Mouse (Mus musculus): ENCODE data around the gene Pot1a. TPM values are rescaled to one million over a fixed set of nuclear protein-coding genes. Genes with fewer than 3 reads are reported as not detected.

The Pot1a gene
- polyA plus RNA-seq (2014; fragmentation: Nextera tagmentation; extraction: Ambion mirVana), result 32.3 and 32.7 TPM in 2 replicates

DNA sequence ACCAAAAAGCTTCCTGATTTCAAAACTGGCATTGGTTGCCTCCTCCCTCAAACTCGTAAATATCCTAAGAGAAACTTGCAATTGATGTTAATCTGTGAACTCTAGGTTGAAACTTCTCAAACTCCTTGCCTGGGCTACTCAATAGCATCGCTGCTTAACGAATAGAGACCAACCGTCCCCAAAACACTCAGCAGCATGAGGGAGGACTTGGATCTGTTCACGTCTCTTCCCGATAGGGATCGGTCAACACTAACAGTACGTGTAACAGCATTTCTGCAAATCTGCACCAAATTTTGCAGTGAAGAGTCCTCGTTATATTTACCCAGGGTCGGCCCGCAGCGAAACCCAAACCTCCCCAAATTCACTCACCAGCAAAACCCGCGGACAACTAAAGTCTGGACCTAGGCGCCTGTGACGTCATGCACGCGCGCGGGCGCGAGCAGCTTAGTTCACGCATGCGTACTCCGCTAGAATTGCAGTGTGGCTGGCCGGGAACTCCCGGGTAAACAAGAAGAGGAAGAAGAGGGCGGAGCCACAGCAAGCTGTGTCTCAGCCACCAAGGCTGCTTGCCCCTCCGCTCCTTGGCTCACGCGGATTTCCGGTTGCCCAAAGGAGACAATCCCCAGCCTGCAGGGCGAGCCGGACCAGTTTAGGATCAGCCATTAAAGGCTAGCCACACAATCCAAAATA, at the start of gene Pot1a:
Gene Pot1a (minus strand): TSS at position 441 of the 690 bp plus-strand sequence.
- H3K9ac ChIP-seq (ENCODE audit: low read depth, low read length), result peak within 1 kb of the TSS; percentile 67
- DNase-seq (ENCODE audit: low spot score), result peak; percentile 98
- 0 out of 2 replicates have a peak, but pooled peaks cover 3% of the 10 kb centered on the region for H3K36me3 ChIP-seq (ENCODE audit: control insufficient read depth, insufficient read depth, low read length)
- under 1% methylated on average over 30 of the region's 34 CpGs for WGBS
- peak; percentile 99 for ATAC-seq (ENCODE audit: low read depth)
- peak within 1 kb of the TSS; percentile 61 for H3K4me3 ChIP-seq (ENCODE audit: low read depth, low read length)
- H3K9me3 ChIP-seq (ENCODE audit: control insufficient read depth, low read length), result no peaks in the 10 kb centered on the region
- H3K27ac ChIP-seq (replicated peaks; ENCODE audit: low read depth, low read length), result peak within 1 kb of the TSS; percentile 87
- 0 out of 2 replicates have a peak, but pooled peaks cover 4% of the 10 kb centered on the region for H3K4me1 ChIP-seq (ENCODE audit: control insufficient read depth, insufficient read depth, low read length)
- peak within 1 kb of the TSS; percentile 66 for H3K4me2 ChIP-seq (ENCODE audit: low read depth, low read length)
- no peaks in the 10 kb centered on the region for H3K27me3 ChIP-seq (replicated peaks; ENCODE audit: control insufficient read depth, insufficient read depth, low read length)

- no peak overlapping the region for H3K27ac ChIP-seq (replicated peaks; ENCODE audit: low read depth, low read length)
- no peak for ATAC-seq (ENCODE audit: low read depth)
- no peak overlapping the region for H3K4me3 ChIP-seq (ENCODE audit: low read depth, low read length)
- H3K4me2 ChIP-seq (ENCODE audit: low read depth, low read length), result no peak overlapping the region
- no peak overlapping the region for H3K9ac ChIP-seq (ENCODE audit: low read depth, low read length)
- no peaks in the 10 kb centered on the region for H3K9me3 ChIP-seq (ENCODE audit: control insufficient read depth, low read length)
- no peaks in the 10 kb centered on the region for H3K4me1 ChIP-seq (ENCODE audit: control insufficient read depth, insufficient read depth, low read length)
- 40% methylated on average over 2 of the region's 2 CpGs for WGBS
- DNase-seq (ENCODE audit: low spot score), result no peak
- no peaks in the 10 kb centered on the region for H3K27me3 ChIP-seq (replicated peaks; ENCODE audit: control insufficient read depth, insufficient read depth, low read length)
- H3K36me3 ChIP-seq (ENCODE audit: control insufficient read depth, insufficient read depth, low read length), result no peaks in the 10 kb centered on the region
These were observed 27.2 kb upstream of the Pot1a start for GRCm38 (mm10) chr6:25836261-25836660.

DNA sequence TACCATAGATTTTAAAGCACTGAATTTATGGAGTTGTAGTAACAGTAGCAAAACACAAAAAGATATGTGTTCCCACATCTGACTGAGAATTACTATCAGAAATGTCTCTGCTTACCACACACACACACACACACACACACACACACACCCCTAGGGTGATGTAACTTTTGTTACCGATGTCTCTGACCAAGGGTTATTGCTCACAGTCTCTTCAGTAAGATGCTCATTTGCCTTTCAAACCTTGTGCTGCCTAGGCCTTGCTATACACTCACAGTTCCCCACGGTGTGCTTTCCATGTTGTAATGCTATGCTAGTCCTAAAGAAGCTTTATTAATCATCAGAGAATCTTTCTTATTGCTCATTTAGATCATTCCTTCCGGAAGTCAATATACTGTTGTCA, 3.0 kb downstream of the Pot1a start:
- no peaks in the 10 kb centered on the region for H3K27me3 ChIP-seq (replicated peaks; ENCODE audit: control insufficient read depth, insufficient read depth, low read length)
- DNase-seq (ENCODE audit: low spot score) (no peak), ATAC-seq (ENCODE audit: low read depth) (no peak)
- H3K4me1 ChIP-seq (ENCODE audit: control insufficient read depth, insufficient read depth, low read length), result 0 out of 2 replicates have a peak, but pooled peaks cover 4% of the 10 kb centered on the region
- H3K36me3 ChIP-seq (ENCODE audit: control insufficient read depth, insufficient read depth, low read length), result 0 out of 2 replicates have a peak, but pooled peaks cover 3% of the 10 kb centered on the region
- H3K9ac ChIP-seq (ENCODE audit: low read depth, low read length), result no peak overlapping the region
- no peak overlapping the region for H3K4me3 ChIP-seq (ENCODE audit: low read depth, low read length)
- H3K27ac ChIP-seq (replicated peaks; ENCODE audit: low read depth, low read length), result no peak overlapping the region
- no peak overlapping the region for H3K4me2 ChIP-seq (ENCODE audit: low read depth, low read length)
- WGBS, result 93% methylated on average over 3 of the region's 3 CpGs
- no peaks in the 10 kb centered on the region for H3K9me3 ChIP-seq (ENCODE audit: control insufficient read depth, low read length)

- Histone ChIP-seq H3K4me2 (ENCODE audit: low read depth, low read length) (no peak overlapping the region), H3K9me3 (ENCODE audit: control insufficient read depth, low read length) (no peaks in the 10 kb centered on the region), H3K36me3 (ENCODE audit: control insufficient read depth, insufficient read depth, low read length) (peaks cover 14% of the 10 kb centered on the region; the same call in 1 of the 2 replicates), H3K4me3 (ENCODE audit: low read depth, low read length) (no peak overlapping the region), H3K9ac (ENCODE audit: low read depth, low read length) (no peak overlapping the region), H3K27ac (replicated peaks; ENCODE audit: low read depth, low read length) (no peak overlapping the region), H3K27me3 (replicated peaks; ENCODE audit: control insufficient read depth, insufficient read depth, low read length) (no peaks in the 10 kb centered on the region), H3K4me1 (ENCODE audit: control insufficient read depth, insufficient read depth, low read length) (0 out of 2 replicates have a peak, but pooled peaks cover 3% of the 10 kb centered on the region)
- ATAC-seq (ENCODE audit: low read depth) (no peak), DNase-seq (ENCODE audit: low spot score) (peak; percentile 13)
- WGBS, result 67% methylated on average over 3 of the region's 3 CpGs
These were observed 6.8 kb downstream of the Pot1a start for GRCm38 (mm10) chr6:25802269-25802668.

DNA sequence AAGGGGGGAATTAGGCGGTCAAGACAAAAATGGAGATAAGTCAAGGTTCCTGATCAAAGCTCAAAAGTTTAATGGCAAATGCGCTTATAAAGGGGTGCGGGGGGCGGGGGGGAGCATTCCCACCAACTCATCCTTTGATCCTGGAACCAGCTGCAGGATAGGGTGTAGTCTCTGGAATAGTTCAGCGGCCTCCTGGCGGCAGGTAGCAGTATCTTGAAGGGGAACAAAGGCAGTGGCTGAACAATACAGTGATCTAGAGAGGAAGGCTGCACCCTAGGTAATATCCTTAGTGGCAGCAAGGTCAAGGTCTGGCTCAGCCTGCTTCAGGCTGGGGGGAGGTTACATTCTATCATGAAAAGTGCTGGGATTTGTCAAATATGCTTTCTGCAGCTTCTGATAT, 7.8 kb downstream of the Pot1a start:
- H3K9ac ChIP-seq (ENCODE audit: low read depth, low read length), result no peak overlapping the region
- no peak overlapping the region for H3K27ac ChIP-seq (replicated peaks; ENCODE audit: low read depth, low read length)
- no peaks in the 10 kb centered on the region for H3K27me3 ChIP-seq (replicated peaks; ENCODE audit: control insufficient read depth, insufficient read depth, low read length)
- H3K9me3 ChIP-seq (ENCODE audit: control insufficient read depth, low read length), result no peaks in the 10 kb centered on the region
- no peak overlapping the region for H3K4me3 ChIP-seq (ENCODE audit: low read depth, low read length)
- H3K4me2 ChIP-seq (ENCODE audit: low read depth, low read length), result no peak overlapping the region
- H3K36me3 ChIP-seq (ENCODE audit: control insufficient read depth, insufficient read depth, low read length), result peaks cover 14% of the 10 kb centered on the region; the same call in 1 of the 2 replicates
- no peaks in the 10 kb centered on the region for H3K4me1 ChIP-seq (ENCODE audit: control insufficient read depth, insufficient read depth, low read length)
- no peak for ATAC-seq (ENCODE audit: low read depth)
- DNase-seq (ENCODE audit: low spot score), result no peak
- WGBS, result 87% methylated on average over 6 of the region's 6 CpGs

GRCm38 (mm10) chr6:25768238-25768637, 40.8 kb downstream of the Pot1a start:
- Histone ChIP-seq H3K9me3 (ENCODE audit: control insufficient read depth, low read length) (no peaks in the 10 kb centered on the region), H3K4me3 (ENCODE audit: low read depth, low read length) (no peak overlapping the region), H3K27ac (replicated peaks; ENCODE audit: low read depth, low read length) (no peak overlapping the region), H3K9ac (ENCODE audit: low read depth, low read length) (no peak overlapping the region), H3K4me1 (ENCODE audit: control insufficient read depth, insufficient read depth, low read length) (no peaks in the 10 kb centered on the region), H3K36me3 (ENCODE audit: control insufficient read depth, insufficient read depth, low read length) (peaks cover 35% of the 10 kb centered on the region), H3K27me3 (replicated peaks; ENCODE audit: control insufficient read depth, insufficient read depth, low read length) (no peaks in the 10 kb centered on the region), H3K4me2 (ENCODE audit: low read depth, low read length) (no peak overlapping the region)
- DNase-seq (ENCODE audit: low spot score) (no peak), ATAC-seq (ENCODE audit: low read depth) (no peak)
- WGBS, result 88% methylated on average over 3 of the region's 3 CpGs

GRCm38 (mm10) chr6:25767552-25767951, 41.5 kb downstream of the Pot1a start:
- H3K27me3 ChIP-seq (replicated peaks; ENCODE audit: control insufficient read depth, insufficient read depth, low read length), result no peaks in the 10 kb centered on the region
- H3K9me3 ChIP-seq (ENCODE audit: control insufficient read depth, low read length), result no peaks in the 10 kb centered on the region
- no peak for ATAC-seq (ENCODE audit: low read depth)
- no peak for DNase-seq (ENCODE audit: low spot score)
- H3K4me1 ChIP-seq (ENCODE audit: control insufficient read depth, insufficient read depth, low read length), result no peaks in the 10 kb centered on the region
- WGBS, result 92% methylated on average over 8 of the region's 8 CpGs
- no peak overlapping the region for H3K4me2 ChIP-seq (ENCODE audit: low read depth, low read length)
- no peak overlapping the region for H3K4me3 ChIP-seq (ENCODE audit: low read depth, low read length)
- peaks cover 39% of the 10 kb centered on the region for H3K36me3 ChIP-seq (ENCODE audit: control insufficient read depth, insufficient read depth, low read length)
- H3K9ac ChIP-seq (ENCODE audit: low read depth, low read length), result no peak overlapping the region
- H3K27ac ChIP-seq (replicated peaks; ENCODE audit: low read depth, low read length), result no peak overlapping the region

DNA sequence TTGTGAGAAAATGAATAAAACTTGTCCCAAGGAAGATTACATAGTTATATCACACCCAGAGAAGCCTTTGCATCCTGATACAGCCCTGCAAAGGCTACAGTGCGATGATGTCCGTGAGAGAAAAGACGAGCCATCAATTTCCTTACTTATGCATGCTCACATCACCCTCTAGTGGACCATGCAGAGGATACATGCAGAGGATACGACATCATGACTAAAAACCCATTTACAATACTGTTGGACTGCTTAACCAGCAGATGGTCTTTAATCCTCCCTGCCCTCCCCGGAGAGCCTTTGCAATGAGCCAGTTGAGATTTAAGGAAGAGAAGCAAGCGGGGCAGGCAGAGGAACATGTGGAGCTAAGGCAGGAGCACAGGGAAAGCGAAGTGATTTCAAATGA, 42.0 kb downstream of the Pot1a start:
- ATAC-seq (ENCODE audit: low read depth), result peak; percentile 79
- 63% methylated on average over 7 of the region's 7 CpGs for WGBS
- H3K36me3 ChIP-seq (ENCODE audit: control insufficient read depth, insufficient read depth, low read length), result peaks cover 43% of the 10 kb centered on the region

GRCm38 (mm10) chr6:25766283-25766682, 42.8 kb downstream of the Pot1a start:
- no peak for DNase-seq (ENCODE audit: low spot score)
- H3K36me3 ChIP-seq (ENCODE audit: control insufficient read depth, insufficient read depth, low read length), result peaks cover 51% of the 10 kb centered on the region

More for the DNA sequence above, 42.0 kb downstream of the Pot1a start:
- Histone ChIP-seq H3K4me2 (ENCODE audit: low read depth, low read length) (no peak overlapping the region), H3K4me1 (ENCODE audit: control insufficient read depth, insufficient read depth, low read length) (no peaks in the 10 kb centered on the region), H3K4me3 (ENCODE audit: low read depth, low read length) (no peak overlapping the region), H3K9me3 (ENCODE audit: control insufficient read depth, low read length) (no peaks in the 10 kb centered on the region), H3K27ac (replicated peaks; ENCODE audit: low read depth, low read length) (no peak overlapping the region), H3K9ac (ENCODE audit: low read depth, low read length) (no peak overlapping the region), H3K27me3 (replicated peaks; ENCODE audit: control insufficient read depth, insufficient read depth, low read length) (no peaks in the 10 kb centered on the region)
- peak; percentile 75 for DNase-seq (ENCODE audit: low spot score)

More at GRCm38 (mm10) chr6:25766283-25766682, 42.8 kb downstream of the Pot1a start:
- Histone ChIP-seq H3K27me3 (replicated peaks; ENCODE audit: control insufficient read depth, insufficient read depth, low read length) (no peaks in the 10 kb centered on the region), H3K4me2 (ENCODE audit: low read depth, low read length) (no peak overlapping the region), H3K4me1 (ENCODE audit: control insufficient read depth, insufficient read depth, low read length) (no peaks in the 10 kb centered on the region), H3K9ac (ENCODE audit: low read depth, low read length) (no peak overlapping the region), H3K27ac (replicated peaks; ENCODE audit: low read depth, low read length) (no peak overlapping the region), H3K4me3 (ENCODE audit: low read depth, low read length) (no peak overlapping the region), H3K9me3 (ENCODE audit: control insufficient read depth, low read length) (no peaks in the 10 kb centered on the region)
- ATAC-seq (ENCODE audit: low read depth), result no peak
- 86% methylated on average over 10 of the region's 10 CpGs for WGBS
